Mouse (Mus musculus) adrenal gland (tissue): Measurements from ENCODE around the gene Gpr37l1.

Source experiments
- intact Hi-C: fragments of 180-260 bp; cut with DNase I; formaldehyde crosslinking; loops from one replicate; pipeline ENCODE4 v1.15.1; 2025

The Gpr37l1 gene

GRCm38 (mm10) chr1:135148996-135149395 is 18.5 kb downstream of the Gpr37l1 start:
- intact Hi-C loops = no loop called here

DNA sequence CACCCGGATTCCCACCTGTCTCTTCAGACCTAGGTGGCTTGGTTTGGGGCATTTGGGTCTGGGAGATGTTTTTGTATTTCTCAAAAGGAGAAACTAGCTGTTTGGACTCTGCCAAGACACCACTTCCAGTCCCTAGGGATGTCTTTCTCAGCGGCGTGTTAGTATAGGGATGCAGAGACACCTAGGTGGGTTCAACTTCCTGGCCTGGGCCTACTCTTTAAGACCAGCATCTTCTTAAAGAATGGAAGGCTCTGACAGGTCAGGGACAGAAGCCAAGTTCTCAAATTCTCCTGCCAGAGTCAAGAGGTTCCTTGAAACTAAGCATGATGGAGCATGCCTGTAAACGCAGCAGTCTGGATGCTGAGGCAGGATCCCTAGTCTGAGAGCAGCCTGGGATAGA is 19.0 kb downstream of the Gpr37l1 start:
- intact Hi-C loops = no loop called here

DNA sequence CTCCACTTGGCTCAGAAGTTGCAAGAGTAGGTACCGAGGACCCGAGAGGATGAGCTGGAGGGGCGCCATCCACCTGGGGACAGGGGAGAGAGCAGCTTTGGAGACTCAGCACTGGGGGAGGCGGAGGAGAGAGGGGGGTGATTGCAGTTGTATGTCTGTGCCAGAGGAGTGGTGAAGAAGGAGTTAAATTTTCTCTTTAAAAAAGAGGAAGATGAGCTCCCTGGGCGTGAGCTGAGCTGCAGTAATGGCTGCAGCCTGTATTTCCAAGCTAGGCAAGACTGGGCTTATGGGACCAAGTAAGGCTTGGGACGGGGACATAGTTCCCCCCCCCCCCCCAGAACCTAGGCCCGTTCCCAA is 19.8 kb downstream of the Gpr37l1 start:
- intact Hi-C loops = no loop called here

DNA sequence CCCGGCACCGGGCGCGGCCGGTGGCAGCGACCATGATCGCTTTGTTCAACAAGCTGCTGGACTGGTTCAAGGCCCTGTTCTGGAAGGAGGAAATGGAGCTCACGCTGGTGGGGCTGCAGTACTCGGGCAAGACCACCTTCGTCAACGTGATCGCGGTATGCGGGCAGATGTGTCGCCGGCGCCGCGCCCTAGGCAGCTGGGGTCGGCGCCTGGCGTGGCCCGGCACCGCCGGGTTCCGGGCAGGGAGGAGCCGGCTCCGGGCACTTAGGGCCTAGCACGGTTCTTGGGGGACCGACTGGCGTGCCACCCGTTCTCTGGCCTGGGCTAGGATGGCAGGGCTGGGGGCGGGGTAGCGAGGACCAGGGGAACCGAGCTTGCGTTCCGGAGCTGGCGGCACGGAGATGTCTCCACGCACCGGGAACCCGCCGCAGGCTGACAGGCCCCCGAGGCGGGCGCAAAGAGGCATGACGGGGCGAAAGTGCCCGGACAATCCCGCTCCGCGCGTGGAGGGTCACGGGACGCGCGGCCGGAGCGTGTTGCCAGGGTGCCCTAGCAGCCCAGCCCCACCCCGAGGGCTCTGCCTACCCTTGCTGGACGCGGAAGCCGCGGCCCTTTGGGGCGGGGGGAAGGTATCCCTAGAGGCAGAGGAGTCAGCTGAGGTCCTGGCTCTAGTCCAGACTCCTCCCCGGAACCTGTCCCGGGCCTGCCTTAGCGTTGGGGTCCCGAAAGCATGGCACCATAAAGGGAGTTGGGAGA is 20.4 kb downstream of the Gpr37l1 start:
- intact Hi-C loops = no loop called here

GRCm38 (mm10) chr1:135146077-135146945 is 21.2 kb downstream of the Gpr37l1 start, which contains the start of gene Arl8a:
Gene Arl8a (plus strand): TSS chr1:135146824.
- intact Hi-C loops = no loop called here

- intact Hi-C loops = no loop called here
These were observed 23.5 kb downstream of the Gpr37l1 start for GRCm38 (mm10) chr1:135143940-135144339.

GRCm38 (mm10) chr1:135142452-135142851 is 25.0 kb downstream of the Gpr37l1 start:
- intact Hi-C loops = no loop called here

DNA sequence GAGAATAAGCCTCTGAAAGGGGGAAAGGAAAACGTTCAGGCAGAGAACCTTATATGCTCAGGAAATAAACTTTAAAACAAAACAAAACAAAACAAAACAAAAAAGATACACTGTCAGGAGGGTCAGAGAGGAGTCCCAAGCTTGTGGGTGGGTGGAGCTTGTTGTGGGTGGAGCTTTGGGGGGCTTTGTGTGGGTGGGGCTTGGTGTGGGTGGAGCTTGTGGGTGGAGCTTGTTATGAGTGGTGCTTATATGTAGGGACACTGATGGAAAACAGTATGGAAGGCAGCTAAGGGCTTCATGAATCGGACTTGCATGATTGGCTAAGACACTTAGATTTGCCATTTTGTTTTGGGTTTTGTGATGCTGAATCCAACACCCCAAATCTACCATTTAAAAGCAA is 27.6 kb downstream of the Gpr37l1 start:
- intact Hi-C loops = no loop called here

GRCm38 (mm10) chr1:135136500-135136899 is 31.0 kb downstream of the Gpr37l1 start:
- intact Hi-C loops = loop anchor here (1.0 kb wide), 1 partner anchor 26 kb away; no protein-coding TSS in a partner anchor

- intact Hi-C loops = no loop called here
These were observed 32.2 kb downstream of the Gpr37l1 start for GRCm38 (mm10) chr1:135135111-135135787.

- intact Hi-C loops = no loop called here
These were observed 33.6 kb downstream of the Gpr37l1 start for GRCm38 (mm10) chr1:135133678-135134435.

DNA sequence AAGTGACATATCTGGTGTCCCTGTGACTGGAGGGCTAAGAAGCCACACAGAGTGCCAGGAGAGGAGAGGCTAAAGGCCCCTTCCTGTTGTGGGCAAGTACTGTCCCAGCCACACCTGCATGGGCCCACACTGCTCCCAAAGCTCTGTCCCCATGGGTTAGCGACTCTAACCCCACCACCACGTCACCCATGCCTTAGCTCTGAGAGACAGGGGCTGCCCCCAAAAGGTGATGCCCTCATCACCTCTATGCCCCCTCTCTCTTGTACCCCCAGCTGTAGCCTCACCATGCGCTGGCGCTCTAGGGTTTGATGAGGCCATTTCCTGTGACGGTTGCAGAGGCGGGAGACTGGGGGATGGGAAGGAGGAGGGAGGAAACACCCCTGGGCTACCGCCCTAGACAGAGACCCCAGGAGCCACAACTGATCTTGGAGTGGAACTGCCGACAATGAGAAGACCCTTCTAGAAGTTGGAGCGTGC is 34.5 kb downstream of the Gpr37l1 start:
- intact Hi-C loops = no loop called here

DNA sequence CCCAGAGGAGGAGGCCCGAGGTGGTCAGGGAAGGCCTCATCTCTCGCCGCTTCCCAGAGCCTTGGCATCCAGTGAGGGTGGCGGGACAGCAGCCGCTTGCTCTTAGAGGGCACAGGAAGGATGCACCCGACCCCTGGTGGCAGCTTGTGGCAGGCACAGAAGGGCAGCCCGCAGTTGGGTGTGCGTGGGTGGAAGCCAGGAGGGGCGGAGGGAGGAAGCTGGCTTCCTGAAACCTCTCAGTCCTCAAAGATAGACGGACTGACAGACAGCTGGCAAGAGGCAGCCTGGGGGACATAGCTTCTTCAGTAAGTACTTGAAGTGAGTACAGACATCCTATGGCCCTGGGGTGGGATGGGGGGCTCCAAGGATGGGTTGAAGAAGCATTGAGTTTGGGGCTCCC is 35.0 kb downstream of the Gpr37l1 start, which contains the start of gene Ptpn7:
Gene Ptpn7 (plus strand): TSS at position 228 of the 400 bp plus-strand sequence.
- intact Hi-C loops = no loop called here

DNA sequence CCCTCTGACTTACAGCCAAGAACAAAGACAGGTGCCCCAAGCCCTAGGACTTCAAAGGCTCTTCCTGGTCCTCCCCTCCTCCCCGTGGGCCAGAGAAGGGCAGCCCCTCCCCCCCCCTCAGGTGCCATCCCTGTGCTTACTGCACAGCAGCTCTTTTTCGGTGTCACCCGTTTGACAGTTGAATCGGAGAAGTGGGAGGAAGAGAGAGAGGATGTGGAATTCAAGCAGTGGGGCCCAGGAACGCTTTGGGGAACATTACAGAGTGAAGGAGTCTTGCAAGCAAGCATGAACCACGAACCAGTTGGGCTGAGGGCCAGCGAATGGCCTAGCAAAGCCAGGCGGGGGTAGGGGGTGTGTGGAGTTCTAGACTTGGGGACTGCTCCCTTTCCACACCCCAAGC is 35.9 kb downstream of the Gpr37l1 start:
- intact Hi-C loops = no loop called here

- intact Hi-C loops = no loop called here
These were observed 36.4 kb downstream of the Gpr37l1 start for GRCm38 (mm10) chr1:135131034-135131433.

DNA sequence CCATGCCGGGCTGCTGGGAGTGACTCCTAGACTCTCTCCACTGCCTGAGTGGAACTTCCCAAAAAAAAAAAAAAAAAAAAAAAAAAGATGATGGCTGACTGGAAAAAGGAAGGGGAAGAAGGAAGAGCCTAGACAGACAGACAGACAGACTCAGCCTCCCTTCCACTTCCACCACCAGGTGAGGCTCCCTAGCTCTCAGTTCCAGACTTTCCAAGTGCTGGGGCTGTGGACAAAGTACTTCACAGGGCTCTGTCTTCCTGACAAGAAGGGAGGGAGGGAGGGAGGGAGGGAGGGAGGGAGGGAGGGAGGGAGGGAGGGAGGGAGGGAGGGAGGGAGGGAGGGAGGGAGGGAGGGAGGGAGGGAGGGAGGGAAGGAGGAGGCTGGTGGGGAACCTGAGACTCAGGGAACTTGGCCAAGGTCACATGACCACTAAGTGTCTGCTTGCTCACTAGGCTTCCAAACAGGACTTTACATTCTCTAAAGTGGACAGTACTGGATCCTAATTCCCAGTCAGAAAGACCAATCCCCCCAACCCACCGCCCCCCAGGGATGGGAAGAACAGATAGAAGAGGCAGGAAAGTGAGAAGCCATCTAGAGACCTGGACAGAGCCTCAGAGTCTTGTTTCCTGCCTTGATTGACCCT is 37.0 kb downstream of the Gpr37l1 start:
- intact Hi-C loops = no loop called here

- intact Hi-C loops = no loop called here
These were observed 37.8 kb downstream of the Gpr37l1 start for GRCm38 (mm10) chr1:135129543-135130183.

DNA sequence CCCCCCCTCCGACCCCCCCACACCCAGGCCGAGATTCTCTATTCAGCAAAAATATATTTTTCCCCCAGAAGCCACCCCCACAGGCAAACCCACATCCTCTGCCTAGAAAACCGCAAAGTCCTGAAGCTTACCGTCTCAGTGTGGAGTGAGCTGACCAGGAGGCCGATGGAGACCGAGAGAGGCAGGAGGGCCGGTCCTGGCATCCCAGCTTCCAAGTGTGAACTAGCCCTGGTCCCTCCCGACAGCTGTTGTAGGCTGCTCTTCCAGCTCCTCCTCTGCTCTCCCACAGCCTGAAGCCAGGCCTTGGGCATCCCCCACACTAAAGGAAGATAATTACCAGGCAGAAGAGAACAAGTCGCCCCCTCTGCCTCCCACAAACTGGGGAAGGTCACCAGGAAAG is 38.5 kb downstream of the Gpr37l1 start:
- intact Hi-C loops = no loop called here

GRCm38 (mm10) chr1:135128011-135128441 is 39.5 kb downstream of the Gpr37l1 start:
- intact Hi-C loops = no loop called here
